Mouse (Mus musculus): ENCODE results near the gene Col6a1. TPM values are rescaled to one million over a fixed set of nuclear protein-coding genes. Genes with fewer than 3 reads are reported as not detected.

The Col6a1 gene
- polyA plus RNA-seq, 1 experiment: 47.4 TPM

DNA sequence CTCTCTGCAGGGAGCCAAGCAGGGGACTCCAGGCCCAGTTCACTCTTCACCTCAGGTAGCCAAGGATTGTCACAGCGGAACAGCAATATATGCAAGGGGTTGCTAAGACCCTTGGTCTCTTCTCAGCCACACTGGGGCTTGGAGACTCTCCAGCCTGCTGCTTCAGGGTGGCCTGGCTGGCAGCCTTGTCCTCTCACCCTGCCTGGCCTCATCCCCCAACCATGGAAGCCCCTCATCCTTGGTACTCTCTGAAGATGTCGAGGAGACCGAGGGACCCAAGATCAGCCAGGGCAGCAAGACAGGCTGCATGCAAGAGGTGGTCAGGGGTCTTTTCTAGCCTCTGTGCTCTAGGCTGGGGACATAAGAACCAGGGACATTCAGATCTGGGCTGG is 7.7 kb upstream of the Col6a1 start:
- TF ChIP-seq CTCF (IDR thresholded peaks at IDR 0.05; ENCODE audit: borderline replicate concordance, extremely low read depth, insufficient read depth, insufficient read length) (no peak), POLR2A (IDR thresholded peaks at IDR 0.05; ENCODE audit: borderline replicate concordance, extremely low read depth, insufficient read depth, insufficient read length, poor library complexity, severe bottlenecking) (no peak)

GRCm38 (mm10) chr10:76732881-76733676 is 7.1 kb upstream of the Col6a1 start:
- TF ChIP-seq POLR2A (IDR thresholded peaks at IDR 0.05; ENCODE audit: borderline replicate concordance, extremely low read depth, insufficient read depth, insufficient read length, poor library complexity, severe bottlenecking): no peak
- peak; percentile 78 for TF ChIP-seq CTCF (IDR thresholded peaks at IDR 0.05; ENCODE audit: borderline replicate concordance, extremely low read depth, insufficient read depth, insufficient read length)
- peak; percentile 75 for DNase-seq (ENCODE audit: low read depth)

More for the DNA sequence above, 7.7 kb upstream of the Col6a1 start:
- no peak for DNase-seq (ENCODE audit: low read depth)

- no peak for DNase-seq (ENCODE audit: low read depth)
- TF ChIP-seq POLR2A (IDR thresholded peaks at IDR 0.05; ENCODE audit: borderline replicate concordance, extremely low read depth, insufficient read depth, insufficient read length, poor library complexity, severe bottlenecking) (no peak), CTCF (IDR thresholded peaks at IDR 0.05; ENCODE audit: borderline replicate concordance, extremely low read depth, insufficient read depth, insufficient read length) (no peak)
Measured at GRCm38 (mm10) chr10:76732391-76732790, 6.4 kb upstream of the Col6a1 start.

DNA sequence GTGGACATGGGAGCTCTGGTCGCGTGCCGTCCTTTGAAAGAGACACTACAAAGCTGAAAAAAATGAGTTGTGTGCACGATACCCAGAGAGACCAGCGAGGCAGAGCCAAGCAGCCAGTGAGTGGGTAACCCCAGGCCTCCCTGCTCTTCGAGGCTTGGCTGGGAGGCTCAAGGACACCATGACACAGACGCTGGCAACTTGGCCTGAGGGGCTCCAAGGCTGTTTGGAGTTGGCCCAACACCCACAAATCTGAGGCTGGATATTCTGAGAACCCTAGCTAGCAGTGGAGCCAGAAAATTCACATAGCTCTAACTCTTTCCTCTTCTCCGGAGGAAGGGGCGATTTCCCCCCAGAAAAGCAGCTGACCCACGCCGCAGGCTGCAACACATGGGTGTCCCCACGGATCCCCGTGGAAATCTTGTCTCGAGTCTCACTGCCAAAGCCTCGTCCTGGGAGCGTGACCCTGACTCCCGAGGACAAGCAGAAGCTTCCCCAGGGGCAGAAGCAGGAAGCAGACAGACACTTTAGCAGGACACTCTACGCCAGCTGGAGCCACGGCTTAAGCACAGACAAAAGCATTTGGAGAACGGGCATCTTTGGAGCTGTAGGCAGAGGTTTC is 5.8 kb upstream of the Col6a1 start:
- TF ChIP-seq CTCF (IDR thresholded peaks at IDR 0.05; ENCODE audit: borderline replicate concordance, extremely low read depth, insufficient read depth, insufficient read length): no peak
- no peak for DNase-seq (ENCODE audit: low read depth)

GRCm38 (mm10) chr10:76729631-76730620 is 4.0 kb upstream of the Col6a1 start:
- no peak for DNase-seq (ENCODE audit: low read depth)
- TF ChIP-seq POLR2A (IDR thresholded peaks at IDR 0.05; ENCODE audit: borderline replicate concordance, extremely low read depth, insufficient read depth, insufficient read length, poor library complexity, severe bottlenecking) (no peak), CTCF (IDR thresholded peaks at IDR 0.05; ENCODE audit: borderline replicate concordance, extremely low read depth, insufficient read depth, insufficient read length) (no peak)

DNA sequence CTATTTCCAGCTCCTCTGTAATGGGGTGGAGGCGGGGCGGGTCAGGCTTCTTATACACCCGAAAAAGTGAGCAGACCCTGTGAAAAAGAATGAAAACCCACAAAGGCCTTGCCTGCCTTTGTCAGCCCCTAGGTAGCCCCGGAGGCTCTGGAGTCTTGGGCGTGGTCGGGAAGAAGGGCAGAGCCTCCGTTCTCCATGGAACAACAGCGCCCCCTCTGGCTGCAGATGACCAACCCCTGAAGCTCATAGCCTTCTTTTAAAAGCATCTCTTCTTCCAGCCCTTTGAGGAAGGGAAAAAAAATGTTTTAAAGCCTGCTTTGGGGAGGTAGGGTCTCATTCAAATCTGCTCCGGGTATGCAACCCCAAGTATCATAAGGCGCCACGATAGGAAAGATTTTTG is 2.4 kb upstream of the Col6a1 start:
- peak; percentile 64 for DNase-seq (ENCODE audit: low read depth)
- TF ChIP-seq CTCF (IDR thresholded peaks at IDR 0.05; ENCODE audit: borderline replicate concordance, extremely low read depth, insufficient read depth, insufficient read length) (peak; percentile 67), POLR2A (IDR thresholded peaks at IDR 0.05; ENCODE audit: borderline replicate concordance, extremely low read depth, insufficient read depth, insufficient read length, poor library complexity, severe bottlenecking) (no peak)

DNA sequence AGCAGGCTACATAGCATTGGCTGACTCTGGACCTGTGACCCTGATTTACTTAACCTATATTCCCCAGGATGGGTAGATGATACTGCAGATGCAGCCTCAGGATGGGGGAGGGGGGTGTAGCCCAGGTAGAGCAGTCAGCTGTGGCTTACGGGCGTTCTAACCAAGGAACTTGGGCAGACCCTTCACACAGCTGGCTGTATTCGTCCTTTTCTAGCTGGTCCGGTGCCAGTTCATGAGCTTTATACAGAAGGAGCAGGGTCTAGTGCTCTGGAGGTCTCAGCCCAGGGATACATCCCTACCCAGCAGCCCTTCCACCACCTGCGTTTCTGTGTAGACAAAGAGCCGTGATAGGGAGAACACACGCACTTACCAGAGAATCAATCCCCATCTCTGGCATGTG is 1.3 kb upstream of the Col6a1 start:
- TF ChIP-seq POLR2A (IDR thresholded peaks at IDR 0.05; ENCODE audit: borderline replicate concordance, extremely low read depth, insufficient read depth, insufficient read length, poor library complexity, severe bottlenecking): no peak
- no peak for TF ChIP-seq CTCF (IDR thresholded peaks at IDR 0.05; ENCODE audit: borderline replicate concordance, extremely low read depth, insufficient read depth, insufficient read length)
- no peak for DNase-seq (ENCODE audit: low read depth)

- no peak for DNase-seq (ENCODE audit: low read depth)
- no peak for TF ChIP-seq POLR2A (IDR thresholded peaks at IDR 0.05; ENCODE audit: borderline replicate concordance, extremely low read depth, insufficient read depth, insufficient read length, poor library complexity, severe bottlenecking)
- no peak for TF ChIP-seq CTCF (IDR thresholded peaks at IDR 0.05; ENCODE audit: borderline replicate concordance, extremely low read depth, insufficient read depth, insufficient read length)
Measured at GRCm38 (mm10) chr10:76726866-76727265, 898 bp upstream of the Col6a1 start.

GRCm38 (mm10) chr10:76725097-76725496 is 871 bp downstream of the Col6a1 start:
- TF ChIP-seq CTCF (IDR thresholded peaks at IDR 0.05; ENCODE audit: borderline replicate concordance, extremely low read depth, insufficient read depth, insufficient read length): no peak
- TF ChIP-seq POLR2A (IDR thresholded peaks at IDR 0.05; ENCODE audit: borderline replicate concordance, extremely low read depth, insufficient read depth, insufficient read length, poor library complexity, severe bottlenecking): no peak
- DNase-seq (ENCODE audit: low read depth): no peak

- TF ChIP-seq CTCF (IDR thresholded peaks at IDR 0.05; ENCODE audit: borderline replicate concordance, extremely low read depth, insufficient read depth, insufficient read length) (no peak), POLR2A (IDR thresholded peaks at IDR 0.05; ENCODE audit: borderline replicate concordance, extremely low read depth, insufficient read depth, insufficient read length, poor library complexity, severe bottlenecking) (no peak)
- DNase-seq (ENCODE audit: low read depth): no peak
Measured at GRCm38 (mm10) chr10:76724231-76724736, 1.7 kb downstream of the Col6a1 start.
